Mouse (Mus musculus): ENCODE results near the gene Sipa1l1.

GRCm38 (mm10) chr12:82204106-82204505 lies 35.0 kb downstream of the Sipa1l1 start:
- no peak for TF ChIP-seq CTCF (IDR thresholded peaks at IDR 0.05; ENCODE audit: control insufficient read depth, insufficient read depth, insufficient read length)
- TF ChIP-seq MAX (IDR thresholded peaks at IDR 0.05) = no peak
- no peak for TF ChIP-seq FOSL1 (IDR thresholded peaks at IDR 0.05; ENCODE audit: insufficient read depth, low read length, poor library complexity, severe bottlenecking)
